Mouse (Mus musculus) intestine, embryonic 14.5 days (tissue): Measurements from ENCODE around the gene BC024063. TPM values are rescaled to one million over a fixed set of nuclear protein-coding genes. Genes with fewer than 3 reads are reported as not detected.

Source experiments
- ATAC-seq: fragments of 200-750 bp; cut with Nextera tagmentation; replicated peaks from 2 replicates; pipeline ENCODE4 v1.8.0; 2017; ENCODE audit warnings: low read depth, moderate number of reproducible peaks, moderate TSS enrichment, moderate library complexity; ENCODE audit not compliant: low FRiP score, low TSS enrichment
- DNase-seq: peaks from one replicate; pipeline ENCODE4 v3.0.0-alpha.2; 2018; ENCODE audit warnings: low spot score
- H3K27ac ChIP-seq: fragments of 300-500 bp; sonication (generic); 2 replicates; pipeline ENCODE4 v1.5.1; 2014; ENCODE audit warnings: low read depth, mild to moderate bottlenecking, control low read depth
- H3K27me3 ChIP-seq: fragments of 300-500 bp; sonication (generic); replicated peaks from 2 replicates; pipeline ENCODE4 v1.6.1; 2014; ENCODE audit warnings: low read length, control low read depth; ENCODE audit not compliant: control insufficient read depth, insufficient read depth
- H3K36me3 ChIP-seq: fragments of 300-500 bp; sonication (generic); 2 replicates; pipeline ENCODE4 v1.6.1; 2014; ENCODE audit warnings: low read length, control low read depth; ENCODE audit not compliant: control insufficient read depth, insufficient read depth
- H3K4me1 ChIP-seq: fragments of 300-500 bp; sonication (generic); replicated peaks from 2 replicates; pipeline ENCODE4 v1.6.1; 2014; ENCODE audit warnings: low read length, control low read depth, mixed read lengths; ENCODE audit not compliant: control insufficient read depth, insufficient read depth
- H3K4me2 ChIP-seq: fragments of 300-500 bp; sonication (generic); 2 replicates; pipeline ENCODE4 v1.6.1; 2014; ENCODE audit warnings: low read length
- H3K4me3 ChIP-seq: fragments of 300-500 bp; sonication (generic); 2 replicates; pipeline ENCODE4 v1.5.1; 2014; ENCODE audit warnings: low read depth, low read length, control low read depth, mixed read lengths
- H3K9ac ChIP-seq: fragments of 300-500 bp; sonication (generic); 2 replicates; pipeline ENCODE4 v1.6.1; 2014; ENCODE audit warnings: mild to moderate bottlenecking, low read length
- H3K9me3 ChIP-seq: fragments of 300-500 bp; sonication (generic); 2 replicates; pipeline ENCODE4 v1.6.1; 2016; ENCODE audit warnings: low read length, control low read depth; ENCODE audit not compliant: control insufficient read depth
- WGBS: fragments of 180-500 bp; shearing (Covaris S2); extraction: QIAGEN DNeasy Blood & Tissue Kit; methylation state at CpG from one replicate; pipeline ENCODE4 v1.1.7; 2014; 5-methylcytosine and 5-hydroxymethylcytosine counted together
- polyA plus RNA-seq: library from polyadenylated mRNA; unstranded; fragments of >200 nt; fragmentation: Nextera tagmentation; extraction: Ambion mirVana; gene quantifications from 2 replicates; pipeline ENCODE4 v1.2.1, GENCODE M21; 2014

BC024063 gene
- polyA plus RNA-seq, 1 experiment from 2014 or later, result 5.0 TPM

DNA sequence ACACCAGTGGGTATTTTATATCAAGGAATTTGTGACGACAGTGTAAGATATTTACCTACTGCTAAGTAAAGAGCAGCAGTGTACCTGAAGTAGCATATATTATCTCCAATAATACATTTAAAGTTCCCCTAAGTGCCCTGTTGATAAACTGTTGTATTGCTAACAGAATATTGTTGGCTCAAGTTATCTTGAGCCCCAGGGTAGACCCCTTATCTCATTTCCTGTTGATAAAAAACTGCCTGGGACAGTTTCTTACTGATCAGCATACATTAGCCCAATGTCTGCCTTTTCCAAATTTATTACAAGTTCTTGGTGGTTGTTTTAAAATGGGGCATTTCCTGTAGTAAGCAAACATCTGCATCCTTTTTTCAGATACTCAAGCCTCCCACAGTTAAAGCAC, 62.1 kb downstream of the BC024063 start:
- Histone ChIP-seq H3K4me3 (no peak overlapping the region), H3K27ac (no peak overlapping the region), H3K36me3 (peaks cover 43% of the 10 kb centered on the region), H3K4me1 (no peaks in the 10 kb centered on the region), H3K27me3 (no peaks in the 10 kb centered on the region), H3K9me3 (peaks cover 32% of the 10 kb centered on the region), H3K4me2 (no peak overlapping the region), H3K9ac (no peak overlapping the region)
- no peak for ATAC-seq
- no peak for DNase-seq
- WGBS, result 90% methylated on average over 1 of the region's 1 CpGs

DNA sequence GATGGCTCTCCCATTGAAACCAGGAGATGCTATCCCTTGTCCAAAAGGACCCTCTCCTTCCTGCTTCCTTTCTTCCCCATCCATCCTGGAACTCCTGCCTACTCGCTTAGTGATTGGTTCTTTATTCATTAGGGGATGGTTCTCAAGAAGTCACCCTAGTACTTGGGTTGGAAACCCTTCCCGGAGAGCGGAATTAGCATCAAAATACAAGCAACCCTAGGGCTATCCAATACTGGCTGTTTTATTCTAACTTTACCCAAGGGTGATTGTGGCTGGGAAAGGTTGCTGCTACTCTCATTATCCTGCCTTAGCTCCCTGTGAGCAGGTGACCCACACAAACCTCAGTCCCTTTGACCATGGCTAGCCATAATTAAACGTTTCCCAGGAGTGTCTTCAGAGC, 64.4 kb downstream of the BC024063 start:
- Histone ChIP-seq H3K27ac (no peak overlapping the region), H3K4me3 (no peak overlapping the region), H3K27me3 (no peaks in the 10 kb centered on the region), H3K36me3 (peaks cover 59% of the 10 kb centered on the region), H3K4me1 (no peaks in the 10 kb centered on the region), H3K9ac (no peak overlapping the region), H3K9me3 (peaks cover 51% of the 10 kb centered on the region), H3K4me2 (no peak overlapping the region)
- DNase-seq, result no peak
- no peak for ATAC-seq
- WGBS, result 81% methylated on average over 4 of the region's 4 CpGs

Other genes with a start within 250 kb of the BC024063 start
- 9.4 and 11.8 TPM in 2 replicates for gene Gm32687, start 219.4 kb upstream of the BC024063 start, polyA plus RNA-seq
- gene Zfp781, start 152.9 kb upstream of the BC024063 start, polyA plus RNA-seq, result 4.5 and 5.4 TPM in 2 replicates
- 13.4 and 14.6 TPM in 2 replicates for gene Zfp873, start 35.2 kb upstream of the BC024063 start, polyA plus RNA-seq
- gene AU041133, start 44.7 kb downstream of the BC024063 start, polyA plus RNA-seq, result 7.3 and 8.1 TPM in 2 replicates
- 13.0 and 15.9 TPM in 2 replicates for gene Zfp938, start 157.9 kb downstream of the BC024063 start, polyA plus RNA-seq
- not detected in 2 replicates for gene 4932415D10Rik, start 233.2 kb downstream of the BC024063 start, polyA plus RNA-seq